Mouse (Mus musculus): ENCODE data around the gene Atp13a2. TPM values are rescaled to one million over a fixed set of nuclear protein-coding genes. Genes with fewer than 3 reads are reported as not detected.

The Atp13a2 gene
- polyA plus RNA-seq, 1 experiment from 2014 or later = 160 TPM

GRCm38 (mm10) chr4:141010118-141010517 is 23.4 kb downstream of the Atp13a2 start, which contains the start of gene Mfap2:
Mfap2 (plus strand) TSS chr4:141010418.
- 24% methylated on average over 7 of the region's 7 CpGs for WGBS
- peak within 1 kb of the TSS; percentile 50 for H3K4me3 ChIP-seq (ENCODE audit: low read depth, low read length)
- H3K9me3 ChIP-seq (ENCODE audit: control insufficient read depth, low read length) = no peaks in the 10 kb centered on the region
- ATAC-seq (ENCODE audit: low read depth) = no peak
- H3K27ac ChIP-seq (ENCODE audit: low read depth, low read length) = peak within 1 kb of the TSS; percentile 67
- peak within 1 kb of the TSS; percentile 77 for H3K4me2 ChIP-seq (ENCODE audit: low read depth, low read length)
- H3K9ac ChIP-seq (replicated peaks; ENCODE audit: low read depth, low read length) = peak within 1 kb of the TSS; percentile 76
- peaks cover 20% of the 10 kb centered on the region for H3K4me1 ChIP-seq (ENCODE audit: control insufficient read depth, insufficient read depth, low read length)
- peaks cover 38% of the 10 kb centered on the region for H3K36me3 ChIP-seq (ENCODE audit: control insufficient read depth, insufficient read depth, low read length)
- no peaks in the 10 kb centered on the region for H3K27me3 ChIP-seq (ENCODE audit: control insufficient read depth, insufficient read depth, low read length)

- H3K27ac ChIP-seq (ENCODE audit: low read depth, low read length) = peak overlapping the region; percentile 67
- H3K4me2 ChIP-seq (ENCODE audit: low read depth, low read length) = peak overlapping the region; percentile 77
- no peaks in the 10 kb centered on the region for H3K27me3 ChIP-seq (ENCODE audit: control insufficient read depth, insufficient read depth, low read length)
- H3K36me3 ChIP-seq (ENCODE audit: control insufficient read depth, insufficient read depth, low read length) = peaks cover 38% of the 10 kb centered on the region
- whole genome bisulfite sequencing = under 1% methylated on average over 25 of the region's 26 CpGs
- no peaks in the 10 kb centered on the region for H3K9me3 ChIP-seq (ENCODE audit: control insufficient read depth, low read length)
- peaks cover 20% of the 10 kb centered on the region for H3K4me1 ChIP-seq (ENCODE audit: control insufficient read depth, insufficient read depth, low read length)
- peak; percentile 86 for ATAC-seq (ENCODE audit: low read depth)
- peak overlapping the region; percentile 76 for H3K9ac ChIP-seq (replicated peaks; ENCODE audit: low read depth, low read length)
- peak overlapping the region; percentile 50 for H3K4me3 ChIP-seq (ENCODE audit: low read depth, low read length)
These were observed 23.9 kb downstream of the Atp13a2 start for GRCm38 (mm10) chr4:141010526-141010925.

- peak overlapping the region; percentile 77 for H3K4me2 ChIP-seq (ENCODE audit: low read depth, low read length)
- peak overlapping the region; percentile 50 for H3K4me3 ChIP-seq (ENCODE audit: low read depth, low read length)
- no peaks in the 10 kb centered on the region for H3K9me3 ChIP-seq (ENCODE audit: control insufficient read depth, low read length)
- peak; percentile 60 for ATAC-seq (ENCODE audit: low read depth)
- peaks cover 20% of the 10 kb centered on the region for H3K4me1 ChIP-seq (ENCODE audit: control insufficient read depth, insufficient read depth, low read length)
- peak overlapping the region; percentile 67 for H3K27ac ChIP-seq (ENCODE audit: low read depth, low read length)
- peaks cover 37% of the 10 kb centered on the region for H3K36me3 ChIP-seq (ENCODE audit: control insufficient read depth, insufficient read depth, low read length)
- H3K27me3 ChIP-seq (ENCODE audit: control insufficient read depth, insufficient read depth, low read length) = no peaks in the 10 kb centered on the region
- under 1% methylated on average over 17 of the region's 17 CpGs for WGBS
- H3K9ac ChIP-seq (replicated peaks; ENCODE audit: low read depth, low read length) = peak overlapping the region; percentile 76
These were observed 24.3 kb downstream of the Atp13a2 start for GRCm38 (mm10) chr4:141010941-141011429.

- ATAC-seq (ENCODE audit: low read depth) = 0 out of 2 replicates have a peak, but pooled peaks have one; percentile 5
- peak overlapping the region; percentile 50 for H3K4me3 ChIP-seq (ENCODE audit: low read depth, low read length)
- H3K36me3 ChIP-seq (ENCODE audit: control insufficient read depth, insufficient read depth, low read length) = peaks cover 29% of the 10 kb centered on the region
These were observed 25.1 kb downstream of the Atp13a2 start for GRCm38 (mm10) chr4:141011556-141012328.

GRCm38 (mm10) chr4:141012558-141012957 is 25.9 kb downstream of the Atp13a2 start:
- peak overlapping the region; percentile 11; the same call in 1 of the 2 replicates for H3K4me3 ChIP-seq (ENCODE audit: low read depth, low read length)
- H3K4me1 ChIP-seq (ENCODE audit: control insufficient read depth, insufficient read depth, low read length) = peaks cover 20% of the 10 kb centered on the region
- H3K9me3 ChIP-seq (ENCODE audit: control insufficient read depth, low read length) = no peaks in the 10 kb centered on the region
- peak overlapping the region; percentile 77; the same call in 1 of the 2 replicates for H3K4me2 ChIP-seq (ENCODE audit: low read depth, low read length)
- H3K36me3 ChIP-seq (ENCODE audit: control insufficient read depth, insufficient read depth, low read length) = peaks cover 25% of the 10 kb centered on the region
- no peak for ATAC-seq (ENCODE audit: low read depth)
- H3K9ac ChIP-seq (replicated peaks; ENCODE audit: low read depth, low read length) = peak overlapping the region; percentile 76; the same call in 1 of the 2 replicates
- H3K27ac ChIP-seq (ENCODE audit: low read depth, low read length) = peak overlapping the region; percentile 22; the same call in 1 of the 2 replicates
- 50% methylated on average over 10 of the region's 10 CpGs for WGBS
- H3K27me3 ChIP-seq (ENCODE audit: control insufficient read depth, insufficient read depth, low read length) = no peaks in the 10 kb centered on the region

More at GRCm38 (mm10) chr4:141011556-141012328, 25.1 kb downstream of the Atp13a2 start:
- H3K27ac ChIP-seq (ENCODE audit: low read depth, low read length) = peak overlapping the region; percentile 67
- H3K4me1 ChIP-seq (ENCODE audit: control insufficient read depth, insufficient read depth, low read length) = peaks cover 20% of the 10 kb centered on the region
- H3K4me2 ChIP-seq (ENCODE audit: low read depth, low read length) = peak overlapping the region; percentile 77
- peak overlapping the region; percentile 76 for H3K9ac ChIP-seq (replicated peaks; ENCODE audit: low read depth, low read length)
- no peaks in the 10 kb centered on the region for H3K27me3 ChIP-seq (ENCODE audit: control insufficient read depth, insufficient read depth, low read length)
- no peaks in the 10 kb centered on the region for H3K9me3 ChIP-seq (ENCODE audit: control insufficient read depth, low read length)
- 48% methylated on average over 14 of the region's 14 CpGs for WGBS

- Histone ChIP-seq H3K4me2 (ENCODE audit: low read depth, low read length) (no peak overlapping the region), H3K9me3 (ENCODE audit: control insufficient read depth, low read length) (no peaks in the 10 kb centered on the region), H3K4me3 (ENCODE audit: low read depth, low read length) (no peak overlapping the region), H3K4me1 (ENCODE audit: control insufficient read depth, insufficient read depth, low read length) (peaks cover 20% of the 10 kb centered on the region), H3K27me3 (ENCODE audit: control insufficient read depth, insufficient read depth, low read length) (no peaks in the 10 kb centered on the region), H3K9ac (replicated peaks; ENCODE audit: low read depth, low read length) (no peak overlapping the region), H3K27ac (ENCODE audit: low read depth, low read length) (no peak overlapping the region), H3K36me3 (ENCODE audit: control insufficient read depth, insufficient read depth, low read length) (peaks cover 22% of the 10 kb centered on the region)
- WGBS = 81% methylated on average over 8 of the region's 8 CpGs
- ATAC-seq (ENCODE audit: low read depth) = no peak
These were observed 27.4 kb downstream of the Atp13a2 start for GRCm38 (mm10) chr4:141014114-141014513.

GRCm38 (mm10) chr4:141014856-141015255 is 28.2 kb downstream of the Atp13a2 start:
- Histone ChIP-seq H3K27me3 (ENCODE audit: control insufficient read depth, insufficient read depth, low read length) (no peaks in the 10 kb centered on the region), H3K4me1 (ENCODE audit: control insufficient read depth, insufficient read depth, low read length) (peaks cover 20% of the 10 kb centered on the region), H3K27ac (ENCODE audit: low read depth, low read length) (no peak overlapping the region), H3K36me3 (ENCODE audit: control insufficient read depth, insufficient read depth, low read length) (peaks cover 22% of the 10 kb centered on the region), H3K9me3 (ENCODE audit: control insufficient read depth, low read length) (no peaks in the 10 kb centered on the region), H3K4me3 (ENCODE audit: low read depth, low read length) (no peak overlapping the region), H3K4me2 (ENCODE audit: low read depth, low read length) (no peak overlapping the region), H3K9ac (replicated peaks; ENCODE audit: low read depth, low read length) (no peak overlapping the region)
- ATAC-seq (ENCODE audit: low read depth) = no peak
- WGBS = 97% methylated on average over 11 of the region's 11 CpGs

- Histone ChIP-seq H3K4me1 (ENCODE audit: control insufficient read depth, insufficient read depth, low read length) (peaks cover 20% of the 10 kb centered on the region), H3K36me3 (ENCODE audit: control insufficient read depth, insufficient read depth, low read length) (peaks cover 22% of the 10 kb centered on the region), H3K27ac (ENCODE audit: low read depth, low read length) (no peak overlapping the region), H3K9me3 (ENCODE audit: control insufficient read depth, low read length) (no peaks in the 10 kb centered on the region), H3K9ac (replicated peaks; ENCODE audit: low read depth, low read length) (no peak overlapping the region), H3K27me3 (ENCODE audit: control insufficient read depth, insufficient read depth, low read length) (no peaks in the 10 kb centered on the region), H3K4me3 (ENCODE audit: low read depth, low read length) (no peak overlapping the region), H3K4me2 (ENCODE audit: low read depth, low read length) (no peak overlapping the region)
- WGBS = 83% methylated on average over 7 of the region's 7 CpGs
- ATAC-seq (ENCODE audit: low read depth) = no peak
These were observed 28.7 kb downstream of the Atp13a2 start for GRCm38 (mm10) chr4:141015356-141015755.

GRCm38 (mm10) chr4:141016311-141016710 is 29.6 kb downstream of the Atp13a2 start:
- no peak overlapping the region for H3K4me2 ChIP-seq (ENCODE audit: low read depth, low read length)
- no peaks in the 10 kb centered on the region for H3K27me3 ChIP-seq (ENCODE audit: control insufficient read depth, insufficient read depth, low read length)
- H3K9ac ChIP-seq (replicated peaks; ENCODE audit: low read depth, low read length) = no peak overlapping the region
- no peak overlapping the region for H3K27ac ChIP-seq (ENCODE audit: low read depth, low read length)
- WGBS = 89% methylated on average over 9 of the region's 9 CpGs
- no peak overlapping the region for H3K4me3 ChIP-seq (ENCODE audit: low read depth, low read length)
- no peak for ATAC-seq (ENCODE audit: low read depth)
- H3K9me3 ChIP-seq (ENCODE audit: control insufficient read depth, low read length) = no peaks in the 10 kb centered on the region
- peaks cover 22% of the 10 kb centered on the region for H3K36me3 ChIP-seq (ENCODE audit: control insufficient read depth, insufficient read depth, low read length)
- peaks cover 28% of the 10 kb centered on the region for H3K4me1 ChIP-seq (ENCODE audit: control insufficient read depth, insufficient read depth, low read length)
